In genomic region chr7:122135070-122135469, GRCm38 (mm10) we compare ENCODE assay signal across 10 mouse cellular contexts. TPM values are rescaled to one million over a fixed set of nuclear protein-coding genes. Genes with fewer than 3 reads are reported as not detected.
A peak's percentile ranks its signal among the peaks of the same experiment; 100 is the strongest.
DNase-seq lines count a peak whose midpoint lies in the region; ATAC-seq and TF ChIP-seq lines count a peak whose summit lies in the region.
"Had no signal": no experiment of that assay in that cellular context is flagged by ENCODE, and none has a peak within 500 bp of the region (broad histone marks: within the 10 kb centered on the region; RNA-seq: fewer than 3 reads in every experiment).

No protein-coding gene starts in this region.

- H3K9me3 ChIP-seq in kidney, embryonic 14.5 days (ENCODE audit: control insufficient read depth, low read length), result no peaks in the 10 kb centered on the region
- no peaks in the 10 kb centered on the region for H3K9me3 ChIP-seq in G1E (replicated peaks)
- H3K9me3 ChIP-seq in forebrain, embryonic 13.5 days (replicated peaks), result no peaks in the 10 kb centered on the region
- H3K9me3 ChIP-seq: heart, embryonic 13.5 days; limb, embryonic 15.5 days had no signal

- H3K27ac ChIP-seq in kidney, embryonic 14.5 days (ENCODE audit: low read depth, low read length), result no peak overlapping the region
- H3K27ac ChIP-seq in forebrain, embryonic 13.5 days, result no peak overlapping the region
- H3K27ac ChIP-seq: heart, embryonic 13.5 days; limb, embryonic 15.5 days had no signal

- DNase-seq in kidney, adult 9 months, result peak; percentile 61
- peak; percentile 58 to 61 for DNase-seq in B cell, adult 2 months
- no peak for DNase-seq in G1E (ENCODE audit: low spot score)
- DNase-seq in kidney, postnatal 10 days, result peak; percentile 24
- no peak for DNase-seq in ovary, postnatal 36 days (ENCODE audit: low spot score)
- DNase-seq: cerebellum, adult 18-20 months had no signal

- peaks cover 47% of the 10 kb centered on the region for H3K36me3 ChIP-seq in kidney, embryonic 14.5 days (ENCODE audit: control insufficient read depth, insufficient read depth, low read length)
- H3K36me3 ChIP-seq in G1E (replicated peaks), result peaks cover 64% of the 10 kb centered on the region
- peaks cover 55% of the 10 kb centered on the region for H3K36me3 ChIP-seq in forebrain, embryonic 13.5 days (ENCODE audit: poor library complexity, severe bottlenecking)

- H3K4me1 ChIP-seq in kidney, embryonic 14.5 days (ENCODE audit: control insufficient read depth, insufficient read depth, low read length), result 0 out of 2 replicates have a peak, but pooled peaks cover 11% of the 10 kb centered on the region
- H3K4me1 ChIP-seq in G1E (ENCODE audit: insufficient read depth, low read depth, low read length), result peaks cover 16% of the 10 kb centered on the region
- peaks cover 19% of the 10 kb centered on the region for H3K4me1 ChIP-seq in forebrain, embryonic 13.5 days

- TF ChIP-seq CTCF in G1E (IDR thresholded peaks at IDR 0.05; ENCODE audit: low read depth, low read length), result peak; percentile 29; the same call in 1 of the 2 replicates

- no peak for ATAC-seq in kidney, embryonic 14.5 days (ENCODE audit: low FRiP score, low TSS enrichment)
- no peak for ATAC-seq in G1E (ENCODE audit: extremely low read depth, insufficient number of reproducible peaks, low FRiP score, poor library complexity, severe bottlenecking)
- ATAC-seq in forebrain, embryonic 13.5 days, result no peak

- 78% methylated on average over 10 of the region's 10 CpGs for WGBS in kidney, embryonic 14.5 days
- 71% methylated on average over 10 of the region's 10 CpGs for WGBS in forebrain, embryonic 13.5 days

- no peaks in the 10 kb centered on the region for H3K27me3 ChIP-seq in kidney, embryonic 14.5 days (ENCODE audit: control insufficient read depth, insufficient read depth, low read length)
- no peaks in the 10 kb centered on the region for H3K27me3 ChIP-seq in G1E (ENCODE audit: insufficient read depth, low read length)
- H3K27me3 ChIP-seq in forebrain, embryonic 13.5 days, result no peaks in the 10 kb centered on the region
- H3K27me3 ChIP-seq: heart, embryonic 13.5 days; limb, embryonic 15.5 days had no signal

- no peak overlapping the region for H3K4me2 ChIP-seq in kidney, embryonic 14.5 days (replicated peaks; ENCODE audit: low read depth, low read length)
- H3K4me2 ChIP-seq in forebrain, embryonic 13.5 days, result no peak overlapping the region
- H3K4me2 ChIP-seq: heart, embryonic 13.5 days; limb, embryonic 15.5 days had no signal

- H3K9ac ChIP-seq in kidney, embryonic 14.5 days (ENCODE audit: low read depth, low read length), result no peak overlapping the region
- no peak overlapping the region for H3K9ac ChIP-seq in forebrain, embryonic 13.5 days
- H3K9ac ChIP-seq: heart, embryonic 13.5 days; limb, embryonic 15.5 days had no signal

- H3K4me3 ChIP-seq in kidney, embryonic 14.5 days (ENCODE audit: low read length), result no peak overlapping the region
- H3K4me3 ChIP-seq in G1E (ENCODE audit: low read depth, low read length), result no peak overlapping the region
- no peak overlapping the region for H3K4me3 ChIP-seq in forebrain, embryonic 13.5 days
- H3K4me3 ChIP-seq: heart, embryonic 13.5 days; limb, embryonic 15.5 days had no signal

RNA-seq across cellular contexts. Expression of gene Dctn5, which starts 2.2 kb away (rescaled TPM):
- polyA plus RNA-seq in kidney, embryonic 14.5 days (2014; fragmentation: Nextera tagmentation; extraction: Ambion mirVana), result 107 and 113 TPM in 2 replicates
- total RNA-seq in G1E (2014; fragmentation: Nextera tagmentation) (66.3 and 96.8 TPM in 2 replicates), G1E (2017) (116 and 125 TPM in 2 replicates)
- 5.7 and 6.2 TPM in 2 replicates for polyA plus RNA-seq in G1E (2012)
- polyA plus RNA-seq in forebrain, embryonic 13.5 days (2015; fragmentation: Nextera tagmentation; extraction: Ambion mirVana), result 140 and 148 TPM in 2 replicates

RNA-seq across cellular contexts. Expression of gene Palb2, which starts 2.3 kb away (rescaled TPM):
- polyA plus RNA-seq in kidney, embryonic 14.5 days (2014; fragmentation: Nextera tagmentation; extraction: Ambion mirVana), result 16.8 and 23.0 TPM in 2 replicates
- total RNA-seq in G1E (2014; fragmentation: Nextera tagmentation) (46.1 and 49.8 TPM in 2 replicates), G1E (2017) (31.0 and 41.1 TPM in 2 replicates)
- 3.7 and 6.4 TPM in 2 replicates for polyA plus RNA-seq in G1E (2012)
- 15.1 and 15.7 TPM in 2 replicates for polyA plus RNA-seq in forebrain, embryonic 13.5 days (2015; fragmentation: Nextera tagmentation; extraction: Ambion mirVana)

RNA-seq across cellular contexts. Expression of gene Plk1, which starts 24.2 kb away (rescaled TPM):
- polyA plus RNA-seq in kidney, embryonic 14.5 days (2014; fragmentation: Nextera tagmentation; extraction: Ambion mirVana), result 114 and 133 TPM in 2 replicates
- total RNA-seq in G1E (2014; fragmentation: Nextera tagmentation) (103 and 128 TPM in 2 replicates), G1E (2017) (35.0 and 51.6 TPM in 2 replicates)
- 83.0 and 96.3 TPM in 2 replicates for polyA plus RNA-seq in G1E (2012)
- polyA plus RNA-seq in forebrain, embryonic 13.5 days (2015; fragmentation: Nextera tagmentation; extraction: Ambion mirVana), result 118 and 124 TPM in 2 replicates

RNA-seq across cellular contexts. Expression of gene Ndufab1, which starts 33.4 kb away (rescaled TPM):
- polyA plus RNA-seq in kidney, embryonic 14.5 days (2014; fragmentation: Nextera tagmentation; extraction: Ambion mirVana), result 713 and 832 TPM in 2 replicates
- total RNA-seq in G1E (2014; fragmentation: Nextera tagmentation) (161 and 182 TPM in 2 replicates), G1E (2017) (89.3 and 121 TPM in 2 replicates)
- 1,259 and 1,762 TPM in 2 replicates for polyA plus RNA-seq in G1E (2012)
- 653 and 663 TPM in 2 replicates for polyA plus RNA-seq in forebrain, embryonic 13.5 days (2015; fragmentation: Nextera tagmentation; extraction: Ambion mirVana)

RNA-seq across cellular contexts. Expression of gene Ern2, which starts 50.9 kb away (rescaled TPM):
- polyA plus RNA-seq in kidney, embryonic 14.5 days (2014; fragmentation: Nextera tagmentation; extraction: Ambion mirVana), result not detected in 2 replicates
- total RNA-seq in G1E (2014; fragmentation: Nextera tagmentation), result not detected in 2 replicates
- total RNA-seq in G1E (2017), result not detected in 2 replicates
- polyA plus RNA-seq in G1E (2012), result not detected in 2 replicates
- 0.40 and 0.57 TPM in 2 replicates for polyA plus RNA-seq in forebrain, embryonic 13.5 days (2015; fragmentation: Nextera tagmentation; extraction: Ambion mirVana)
- polyA plus RNA-seq: heart, embryonic 13.5 days; limb, embryonic 15.5 days had no signal

Comparison
In these comparisons a context has a peak if more than half of its experiments do, and no peak if none do; other contexts are left out.
1. DNase-seq: peak in kidney, adult 9 months (single experiment), B cell, adult 2 months (2 of 2) and kidney, postnatal 10 days (single experiment); none in G1E (single experiment) and ovary, postnatal 36 days (single experiment).
2. RNA of gene Dctn5, which starts 2.2 kb away (polyA plus RNA-seq): 140 to 148 TPM in forebrain, embryonic 13.5 days and 107 to 113 TPM in kidney, embryonic 14.5 days; 5.7 to 6.2 TPM in G1E; every median in the first group is over 10 times any median in the second.